Mouse (Mus musculus) WW6 (cell line): Measurements from ENCODE around the gene Pfkfb3.
A peak's percentile ranks its signal among the peaks of the same experiment; 100 is the strongest.

Experiments
- DNase-seq: peaks from one replicate; pipeline ENCODE4 v3.0.0-alpha.2; 2013; ENCODE audit warnings: low read depth, low spot score

Gene Pfkfb3

DNA sequence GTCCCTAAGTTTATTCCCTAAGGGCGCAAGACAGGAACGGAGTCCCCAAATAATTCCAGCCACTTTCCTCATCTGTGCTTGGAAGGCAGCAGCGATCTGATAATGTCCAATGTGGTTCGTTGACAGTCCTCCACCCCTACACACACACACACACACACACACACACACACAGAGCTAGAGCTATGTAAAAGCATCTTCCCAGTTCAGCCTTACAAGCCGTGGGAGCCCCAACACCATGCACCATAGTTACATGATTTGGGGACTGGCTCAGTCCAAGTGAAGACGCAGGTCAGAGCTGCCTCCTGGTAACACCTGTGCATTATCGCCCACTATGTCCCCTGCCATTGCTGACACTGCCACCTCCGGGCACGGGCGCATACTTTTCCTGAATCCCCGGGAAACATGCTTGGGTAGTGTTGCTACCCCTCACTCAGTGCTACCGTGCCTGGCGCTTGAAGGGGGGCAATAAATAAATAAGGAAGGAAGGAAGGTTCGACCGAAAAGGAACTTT is 51.6 kb downstream of the Pfkfb3 start:
- no peak for DNase-seq

- peak; percentile 68 for DNase-seq
Observed at GRCm38 (mm10) chr2:11501301-11502254, 52.3 kb downstream of the Pfkfb3 start.

DNA sequence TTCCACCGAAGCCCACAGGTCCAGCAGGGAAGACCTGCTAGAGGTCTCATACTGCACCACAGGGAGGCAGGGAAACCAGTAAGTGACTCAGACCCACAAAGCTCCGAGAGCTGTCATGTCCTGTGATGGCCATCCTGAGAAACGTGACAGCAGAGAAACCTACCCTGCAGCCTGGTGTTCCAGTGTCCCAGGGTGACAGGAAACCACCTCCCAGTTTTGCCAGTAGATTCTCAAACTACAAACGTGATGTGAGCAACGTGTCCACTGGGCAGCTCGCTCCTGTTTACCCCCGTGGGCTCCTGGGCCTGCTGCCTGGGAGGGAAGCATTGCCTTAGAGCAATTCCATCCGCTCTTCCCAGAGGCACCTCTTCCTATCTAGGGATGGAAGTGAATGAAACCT is 53.2 kb downstream of the Pfkfb3 start:
- no peak for DNase-seq

- no peak for DNase-seq
Observed at GRCm38 (mm10) chr2:11496601-11497031, 57.3 kb downstream of the Pfkfb3 start.

- DNase-seq = no peak
Observed at GRCm38 (mm10) chr2:11494841-11495255, 59.0 kb downstream of the Pfkfb3 start.

GRCm38 (mm10) chr2:11492855-11493254 is 61.0 kb downstream of the Pfkfb3 start:
- no peak for DNase-seq

DNA sequence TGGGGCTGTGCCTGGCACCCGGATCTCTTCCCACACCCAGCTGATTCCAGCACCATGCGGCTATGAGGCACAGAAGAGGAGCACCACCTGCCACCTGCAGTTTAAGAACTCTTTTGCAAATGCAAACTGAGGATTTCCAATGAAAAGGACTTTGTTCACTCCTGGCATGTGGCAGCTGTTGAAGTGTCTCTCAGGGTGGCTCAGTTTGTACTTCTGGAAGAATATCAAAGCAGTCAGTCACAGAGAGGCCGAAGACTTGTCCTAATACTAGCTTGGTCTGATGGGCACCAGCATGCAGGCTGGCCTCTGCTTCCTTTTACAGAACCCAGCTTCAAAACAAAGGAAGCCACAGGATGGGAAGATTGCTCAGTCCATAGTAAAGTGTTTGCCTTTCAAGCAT is 62.4 kb downstream of the Pfkfb3 start:
- no peak for DNase-seq

DNA sequence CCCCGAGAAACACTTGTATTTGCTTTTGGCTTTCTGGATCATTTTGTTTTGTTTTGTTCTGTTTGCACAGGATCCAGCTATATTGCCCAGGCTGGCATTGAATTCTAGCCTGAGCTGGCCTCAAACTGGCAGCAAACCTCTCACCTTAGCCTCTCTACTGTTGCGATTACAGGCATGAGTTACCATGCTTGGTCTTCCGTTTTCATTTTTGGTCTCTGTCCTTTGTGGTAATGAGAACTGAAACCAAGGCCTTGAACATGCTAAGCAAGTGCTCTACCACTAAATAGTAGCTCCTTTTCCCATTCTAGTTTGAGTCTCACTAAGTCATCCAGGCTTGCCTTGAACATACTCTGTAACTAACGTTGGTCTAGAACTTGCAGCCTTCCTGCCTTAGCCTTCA is 63.3 kb downstream of the Pfkfb3 start:
- DNase-seq = no peak

GRCm38 (mm10) chr2:11483226-11483625 is 70.7 kb downstream of the Pfkfb3 start:
- no peak for DNase-seq

DNA sequence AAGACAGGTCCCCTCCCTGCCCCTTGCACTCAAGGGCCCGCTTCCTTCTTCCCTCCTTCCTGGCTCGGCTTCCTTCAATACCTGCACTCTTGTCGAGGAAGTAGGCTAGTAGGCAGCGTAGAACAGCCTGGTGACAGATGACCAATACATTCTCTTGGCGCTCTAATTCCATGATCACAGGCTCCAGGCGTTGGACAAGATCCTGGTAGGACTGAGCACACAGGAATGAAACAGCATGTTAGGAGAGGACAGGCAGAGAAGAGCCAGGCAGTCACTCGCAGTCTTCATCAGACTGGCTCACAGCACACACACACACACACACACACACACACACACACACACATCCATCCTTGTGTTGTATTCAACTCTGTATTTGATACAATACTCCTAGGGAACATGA is 71.5 kb downstream of the Pfkfb3 start:
- DNase-seq = no peak

- no peak for DNase-seq
Observed at GRCm38 (mm10) chr2:11478960-11479359, 74.9 kb downstream of the Pfkfb3 start.

DNA sequence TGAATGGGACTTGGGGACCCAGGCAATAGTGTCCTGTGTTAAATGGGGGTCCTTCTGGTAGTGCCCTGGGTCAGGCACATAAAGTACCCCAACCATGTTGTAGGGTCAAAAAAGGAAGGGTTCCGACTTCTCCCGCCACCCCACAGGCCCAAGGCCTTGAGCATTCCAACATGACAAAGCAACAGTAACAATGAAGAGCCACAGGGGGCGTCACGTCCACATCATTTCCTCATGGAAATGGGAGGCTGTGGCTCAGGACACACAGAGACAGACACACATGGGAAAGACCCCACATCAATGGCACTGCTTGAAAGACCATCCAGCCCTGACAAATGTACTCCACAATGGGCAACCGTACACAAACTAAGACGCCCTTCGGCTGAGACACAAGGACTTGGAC is 78.6 kb downstream of the Pfkfb3 start:
- DNase-seq = no peak

DNA sequence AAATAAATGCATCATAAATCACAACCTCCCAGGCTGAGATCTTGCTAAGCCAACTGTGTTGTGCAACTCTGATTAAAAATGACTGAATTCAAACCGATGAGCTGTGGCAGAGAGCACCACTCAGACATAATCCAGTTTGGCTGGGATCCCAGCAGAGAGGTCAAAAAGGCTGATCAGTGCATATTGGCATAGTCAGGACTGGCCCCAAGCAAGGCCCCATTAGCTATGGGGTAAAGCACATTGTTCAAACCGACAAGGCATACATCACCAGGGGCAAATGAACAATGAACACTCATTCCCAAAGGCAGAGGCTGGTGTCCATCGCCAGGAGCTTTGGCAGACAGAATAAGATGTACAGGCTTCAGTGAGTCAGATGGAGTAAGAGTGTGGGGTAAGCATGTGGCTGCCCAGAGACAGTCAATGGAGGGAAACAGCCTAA is 89.2 kb downstream of the Pfkfb3 start:
- no peak for DNase-seq

DNA sequence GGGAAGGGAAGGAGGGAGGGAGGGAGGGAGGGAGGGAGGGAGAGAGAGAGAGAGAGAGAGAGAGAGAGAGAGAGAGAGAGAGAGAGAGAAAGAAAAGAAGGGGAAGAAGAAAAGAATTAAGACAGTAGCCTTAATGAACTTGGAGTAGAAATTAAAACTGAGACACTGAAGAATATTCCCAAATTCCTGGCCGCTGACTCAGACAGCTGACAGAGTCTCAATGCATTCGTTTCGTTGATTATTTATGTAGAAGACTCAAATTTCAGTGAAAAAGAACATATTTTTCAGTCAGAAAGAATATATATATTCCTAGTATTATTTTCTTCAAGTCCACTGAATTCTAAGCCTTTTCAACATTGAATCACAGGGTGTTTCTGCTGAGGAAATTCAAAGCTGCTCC is 92.9 kb downstream of the Pfkfb3 start:
- DNase-seq = no peak

GRCm38 (mm10) chr2:11458494-11458893 is 95.4 kb downstream of the Pfkfb3 start:
- no peak for DNase-seq

DNA sequence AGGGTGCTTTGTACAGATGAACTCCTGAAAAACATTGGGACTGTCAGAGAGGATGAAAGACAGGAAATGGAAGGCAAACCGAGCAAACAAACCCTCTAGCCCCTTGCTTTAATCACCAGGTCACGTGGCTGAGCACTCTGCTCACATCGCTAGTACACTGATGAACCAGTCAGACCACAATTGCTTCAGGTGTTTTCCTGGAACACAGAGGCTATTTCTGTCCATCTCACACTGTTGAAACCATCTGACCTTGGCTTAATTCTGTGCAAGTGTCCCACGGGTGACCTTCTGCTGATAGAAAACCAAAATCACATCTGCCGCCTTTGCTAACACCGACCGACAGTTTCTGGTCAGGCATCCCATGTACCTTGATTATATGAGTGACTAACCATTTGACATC is 96.0 kb downstream of the Pfkfb3 start:
- DNase-seq = no peak

GRCm38 (mm10) chr2:11448711-11449110 is 105.2 kb downstream of the Pfkfb3 start:
- no peak for DNase-seq

DNA sequence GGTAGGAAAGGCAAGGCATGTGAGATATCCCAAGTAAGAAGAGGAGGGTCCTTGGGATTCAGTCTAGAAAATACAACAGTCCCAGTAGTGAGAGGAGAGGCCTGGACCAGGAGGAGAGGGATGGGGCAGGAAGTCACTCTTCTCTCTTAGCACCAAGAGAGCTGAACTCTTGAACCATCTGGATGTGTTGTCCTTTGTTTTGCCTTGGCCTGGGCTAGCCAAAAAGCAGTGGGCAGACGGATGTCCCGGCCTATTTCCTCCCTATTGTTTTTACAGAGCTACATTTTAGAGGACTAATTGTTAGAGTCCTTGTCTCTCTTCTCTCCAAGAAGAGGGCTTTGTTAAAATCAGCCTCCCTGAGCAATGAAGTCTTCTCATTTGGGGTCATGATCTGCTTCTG is 106.0 kb downstream of the Pfkfb3 start:
- no peak for DNase-seq

- DNase-seq = no peak
Observed at GRCm38 (mm10) chr2:11445722-11446121, 108.2 kb downstream of the Pfkfb3 start.

DNA sequence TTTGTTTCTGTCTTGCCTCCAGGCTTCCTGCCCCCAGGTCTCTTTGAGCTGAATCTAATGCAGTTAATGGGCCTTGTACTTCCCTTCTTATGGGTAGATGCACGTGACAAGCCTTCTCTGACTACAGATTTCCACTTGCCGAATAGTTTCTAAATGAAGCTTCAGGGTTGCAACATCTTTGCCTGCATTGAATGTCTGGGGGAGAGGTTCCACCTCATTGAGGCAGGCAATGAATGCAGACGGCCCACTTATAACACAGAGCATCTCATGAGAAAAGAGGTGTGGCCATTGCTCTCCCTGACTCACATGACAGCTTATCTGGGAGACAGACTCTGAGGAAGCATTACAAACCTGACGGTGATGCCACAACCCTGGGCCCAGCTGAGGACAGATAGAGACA is 112.0 kb downstream of the Pfkfb3 start:
- no peak for DNase-seq

GRCm38 (mm10) chr2:11438231-11438954 is 115.5 kb downstream of the Pfkfb3 start:
- no peak for DNase-seq

- DNase-seq = no peak
Observed at GRCm38 (mm10) chr2:11436353-11436752, 117.5 kb downstream of the Pfkfb3 start.
